Mouse (Mus musculus) myocyte (in vitro differentiated cells): ENCODE results near the gene Galc.

Experiments used
- E2F4 ChIP-seq: IDR thresholded peaks from one replicate; pipeline ENCODE4 v1.6.1; 2011; ENCODE audit warnings: mild to moderate bottlenecking, control low read depth, moderate library complexity; ENCODE audit not compliant: insufficient read depth
- MAX ChIP-seq: IDR thresholded peaks from one replicate; pipeline ENCODE4 v1.6.1; 2011; ENCODE audit warnings: low read depth, mild to moderate bottlenecking, control low read depth
- MYOD1 ChIP-seq, 3 experiments: IDR thresholded peaks; one replicate each; pipeline ENCODE4 v1.6.1; 2011; ENCODE audit warnings: control low read depth in 2 of 3, low read depth in 2 of 3, mild to moderate bottlenecking in 2 of 3, moderate library complexity in 1 of 3; ENCODE audit not compliant: insufficient read length in 2 of 3, control insufficient read depth in 1 of 3
- POLR2A ChIP-seq: IDR thresholded peaks from one replicate; pipeline ENCODE4 v1.6.1; 2011; ENCODE audit warnings: low read depth, mild to moderate bottlenecking, control low read depth, moderate library complexity; ENCODE audit not compliant: insufficient read length
- POLR2AphosphoS2 ChIP-seq: IDR thresholded peaks from one replicate; pipeline ENCODE4 v1.6.1; 2011; ENCODE audit warnings: low read depth, control low read depth; ENCODE audit not compliant: insufficient read length
- REST ChIP-seq: IDR thresholded peaks from one replicate; pipeline ENCODE4 v1.6.1; 2011; ENCODE audit warnings: mild to moderate bottlenecking, control low read depth, moderate library complexity; ENCODE audit not compliant: insufficient read depth, insufficient read length
- SRF ChIP-seq: IDR thresholded peaks from one replicate; pipeline ENCODE4 v1.6.1; 2011; ENCODE audit warnings: low read depth; ENCODE audit not compliant: control insufficient read depth, insufficient read length
- TCF12 ChIP-seq: IDR thresholded peaks from one replicate; pipeline ENCODE4 v1.6.1; 2011; ENCODE audit warnings: mild to moderate bottlenecking, control low read depth; ENCODE audit not compliant: poor library complexity, insufficient read depth, severe bottlenecking
- TCF3 ChIP-seq: IDR thresholded peaks from one replicate; pipeline ENCODE4 v1.6.1; 2011; ENCODE audit warnings: low read depth, control low read depth; ENCODE audit not compliant: insufficient read length
- USF1 ChIP-seq: IDR thresholded peaks from one replicate; pipeline ENCODE4 v1.6.1; 2011; ENCODE audit warnings: low read depth, mild to moderate bottlenecking, control low read depth, moderate library complexity

GRCm38 (mm10) chr12:98212457-98213175, 46.6 kb downstream of the Galc start:
- TF ChIP-seq MAX (no peak), USF1 (no peak), SRF (no peak), POLR2A (no peak), E2F4 (no peak), TCF3 (no peak), TCF12 (no peak), REST (no peak), MYOD1 (IDR thresholded peaks at IDR 0.05; ENCODE audit: control insufficient read depth in 1 of 3, insufficient read length in 2 of 3, low read depth in 2 of 3) (no peak), POLR2AphosphoS2 (no peak)
